Mouse (Mus musculus) cerebellum, adult 18-20 months (tissue): Measurements from ENCODE around the gene Rab5b.
"Not testable (repeated sequence)": the region's sequence is repeated elsewhere in the genome, so short reads cannot be mapped to it uniquely, and the experiment has no call there.

Source experiments
- DNase-seq, 2 experiments: peaks; one replicate each; pipeline ENCODE4 v3.0.0; 2021

The Rab5b gene

DNA sequence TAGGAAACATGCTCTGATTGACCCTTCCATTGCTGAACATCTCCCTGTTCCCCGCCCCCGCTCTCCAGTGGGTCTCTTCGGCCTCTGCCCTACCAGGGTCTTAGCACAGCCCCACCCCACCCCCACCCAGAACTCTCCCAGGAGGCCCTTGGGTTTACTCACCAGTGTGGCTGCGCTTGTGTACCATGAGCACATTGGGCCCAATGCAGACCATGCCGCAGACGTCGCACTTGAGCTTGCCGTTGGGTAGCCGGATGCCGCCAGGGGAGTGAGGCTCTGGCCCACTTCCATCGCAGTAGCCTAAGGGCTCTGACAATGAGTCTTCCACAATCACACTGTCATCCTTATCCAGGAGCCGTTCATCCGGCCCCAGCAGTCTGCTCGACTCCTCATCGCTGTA lies 55.2 kb downstream of the Rab5b start:
- DNase-seq: no peak

- no peak for DNase-seq
These were observed 56.1 kb downstream of the Rab5b start for GRCm38 (mm10) chr10:128639999-128640398.

- DNase-seq: no peak
These were observed 59.1 kb downstream of the Rab5b start for GRCm38 (mm10) chr10:128637011-128637410.

DNA sequence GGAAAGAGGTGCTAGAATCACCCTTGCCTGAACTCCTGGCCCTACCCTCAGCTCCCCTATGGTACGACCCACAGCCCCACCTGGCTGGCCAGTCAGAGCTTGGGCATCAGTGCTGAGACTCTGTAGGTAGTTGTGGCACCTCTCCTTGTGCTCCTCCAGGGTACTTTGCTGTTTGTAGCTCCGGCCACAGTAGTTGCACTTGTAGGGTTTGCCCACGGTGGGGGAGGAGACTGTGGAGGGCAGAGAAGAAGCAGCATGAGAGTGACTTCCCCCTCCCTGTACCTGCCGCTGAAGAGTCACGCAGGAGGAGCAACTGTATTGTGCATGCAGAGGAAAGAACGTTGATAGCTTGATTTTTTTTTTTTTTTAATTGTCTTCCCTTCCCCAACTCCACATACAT lies 59.5 kb downstream of the Rab5b start:
- DNase-seq: no peak

DNA sequence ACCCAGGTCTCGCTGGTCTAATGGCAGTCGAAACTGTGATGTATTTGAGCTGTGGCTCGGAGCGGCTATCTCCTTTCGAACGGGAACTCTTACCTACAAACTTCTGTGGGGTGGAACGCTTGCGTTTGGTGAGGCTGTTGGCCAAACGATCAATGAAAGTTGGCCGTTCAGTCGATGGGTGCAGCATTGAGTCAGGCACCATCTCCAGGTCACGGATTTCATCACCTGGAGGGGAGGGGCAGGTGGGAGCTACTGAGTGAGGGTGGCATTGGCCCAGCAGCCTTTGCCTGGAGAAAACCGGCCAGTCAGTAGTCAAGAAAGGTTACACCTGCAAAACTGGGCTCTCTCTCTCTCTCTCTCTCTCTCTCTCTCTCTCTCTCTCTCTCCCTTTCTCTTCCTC lies 60.4 kb downstream of the Rab5b start:
- DNase-seq: no peak

DNA sequence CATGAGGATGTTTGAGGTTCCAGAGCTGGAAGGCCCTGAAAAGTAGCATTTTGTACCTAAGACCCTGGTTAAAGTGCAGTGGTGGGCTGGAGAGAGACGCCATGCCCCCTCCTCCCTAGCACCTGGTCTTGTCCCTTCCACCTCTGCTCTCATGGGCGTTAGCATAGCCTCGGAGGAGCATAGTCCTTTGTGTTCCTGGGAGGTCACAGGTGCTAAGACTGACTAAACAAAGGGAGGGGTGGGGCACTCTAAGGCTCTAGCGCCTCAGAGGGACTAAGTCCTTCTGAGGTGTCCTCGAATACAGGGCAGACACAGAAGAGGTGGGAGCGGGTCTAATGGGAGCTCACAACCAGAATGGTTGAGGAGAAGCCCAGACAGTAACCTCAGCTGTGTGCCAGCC lies 64.5 kb downstream of the Rab5b start:
- no peak for DNase-seq

DNA sequence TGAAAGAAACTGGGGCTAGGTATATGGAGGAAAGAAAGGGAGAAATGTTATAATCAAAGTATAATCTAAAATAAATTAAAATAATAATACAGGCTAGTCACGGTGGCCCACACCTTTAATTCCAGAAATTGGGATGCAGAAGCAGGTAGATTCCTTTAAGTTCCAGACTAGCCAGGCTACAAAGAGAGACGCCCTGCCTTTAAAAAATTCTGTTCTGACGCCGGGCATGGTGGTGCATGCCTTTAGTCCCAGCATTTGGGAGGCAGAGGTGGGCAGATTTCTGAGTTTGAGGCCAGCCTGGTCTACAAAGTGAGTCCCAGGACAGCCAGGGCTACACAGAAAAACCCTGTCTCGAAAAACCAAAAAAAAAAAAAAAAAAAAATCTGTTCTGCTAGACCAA lies 65.8 kb downstream of the Rab5b start:
- not testable (repeated sequence) for DNase-seq

DNA sequence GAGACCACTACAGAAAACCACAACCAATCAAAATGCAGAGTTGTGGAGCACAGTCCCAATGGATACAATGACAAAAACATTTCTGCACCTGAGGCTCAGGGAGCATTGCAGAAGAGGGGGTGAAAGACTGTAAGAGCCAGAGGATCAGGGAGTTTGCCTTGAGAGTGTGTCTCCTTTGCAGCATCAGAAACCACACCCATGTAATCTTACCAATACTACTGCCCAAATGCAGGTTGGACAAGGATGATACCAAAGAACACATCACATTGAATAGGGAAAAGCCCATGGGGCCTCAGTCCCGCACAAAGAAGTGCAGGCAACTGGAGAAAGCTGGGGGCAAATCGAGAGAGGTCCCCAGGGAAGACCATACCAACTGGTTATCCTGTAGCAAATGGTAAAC lies 66.3 kb downstream of the Rab5b start:
- no peak for DNase-seq

DNA sequence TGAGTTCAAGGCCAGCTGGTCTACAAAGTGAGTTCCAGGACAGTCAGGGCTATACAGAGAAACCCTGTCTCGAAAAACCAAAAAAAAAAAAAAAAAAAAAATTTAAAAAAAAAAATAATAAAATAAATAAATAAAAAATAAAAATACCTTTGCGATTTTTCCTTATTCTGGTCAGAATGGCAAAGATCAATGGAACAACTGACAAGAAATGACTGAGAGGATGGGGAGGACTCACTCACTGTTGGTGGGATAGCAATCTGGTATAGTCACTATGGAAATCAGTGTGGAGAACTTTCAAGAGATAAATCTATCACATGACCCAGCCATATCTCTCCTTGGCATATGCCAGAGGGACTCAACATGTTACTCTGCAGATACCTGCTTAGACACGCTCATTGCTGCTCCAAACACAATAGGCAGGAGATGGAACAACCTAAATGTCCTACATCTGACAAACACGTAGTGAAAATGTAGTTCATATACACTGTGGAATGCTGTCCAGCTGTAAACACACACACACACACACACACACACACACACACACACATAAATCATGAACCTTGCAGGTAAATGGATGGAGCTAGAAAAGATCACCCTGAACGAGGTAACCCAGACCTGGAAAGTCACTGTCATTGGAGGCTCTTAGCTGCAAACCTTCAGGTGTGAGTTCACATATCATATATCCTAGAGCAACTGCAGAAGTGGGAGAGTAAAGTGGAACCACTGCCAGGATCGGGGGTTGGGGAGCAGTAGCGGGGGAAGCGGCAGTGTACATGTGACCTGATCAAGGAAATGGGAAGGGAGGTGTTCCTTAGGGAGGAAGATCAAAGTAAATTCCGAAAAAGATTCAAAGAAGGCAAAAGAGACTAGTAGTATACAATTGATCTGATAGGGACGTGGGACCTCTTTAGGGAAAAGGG lies 68.4 kb downstream of the Rab5b start:
- DNase-seq: no peak
